In the genomic region with DNA sequence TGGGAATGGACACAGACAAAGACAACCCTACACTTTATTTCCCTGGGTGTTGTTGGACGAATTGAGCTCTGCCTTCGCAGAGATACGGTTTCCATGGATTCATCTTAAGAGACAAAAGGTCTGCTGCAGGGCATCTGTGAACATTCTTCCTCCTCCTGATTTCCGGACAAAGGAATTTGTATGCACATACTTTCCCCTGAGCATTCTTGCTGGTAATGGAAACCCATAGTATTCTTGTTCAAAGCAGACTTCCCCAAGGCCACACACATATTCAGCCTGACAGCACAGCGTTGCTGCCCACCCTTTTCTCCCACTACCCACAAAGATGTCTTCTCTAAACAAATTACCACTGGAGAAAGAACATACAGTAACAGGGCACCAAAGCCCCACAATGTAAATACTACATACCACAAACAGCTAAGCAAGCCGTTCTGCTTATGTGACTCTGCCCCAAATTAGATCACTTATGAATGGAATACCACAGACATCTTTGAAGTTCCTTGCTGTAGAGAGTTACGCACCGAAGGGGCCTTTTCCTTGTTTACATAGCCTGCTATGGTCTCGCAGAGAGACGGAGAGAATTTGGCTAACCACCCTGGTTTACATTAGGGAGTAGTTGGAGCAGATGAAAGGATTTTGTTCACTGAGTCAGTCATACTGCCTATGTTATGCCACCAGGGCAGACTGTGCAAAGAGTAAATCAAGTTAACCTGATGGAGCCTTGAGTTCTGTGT, we compare ENCODE assay signal across 11 mouse cellular contexts.
DNase-seq lines count a peak whose midpoint lies in the region; ATAC-seq and TF ChIP-seq lines count a peak whose summit lies in the region.
"Had no signal": no experiment of that assay in that cellular context is flagged by ENCODE, and none has a peak within 500 bp of the region (broad histone marks: within the 10 kb centered on the region; RNA-seq: fewer than 3 reads in every experiment).

No protein-coding gene starts in this region.

- H3K4me2 ChIP-seq in lung, postnatal 0 days (replicated peaks; ENCODE audit: low read depth, low read length) = no peak overlapping the region
- no peak overlapping the region for H3K4me2 ChIP-seq in limb, embryonic 14.5 days (replicated peaks; ENCODE audit: low read depth, low read length, severe bottlenecking)

- H3K27me3 ChIP-seq in lung, postnatal 0 days (replicated peaks; ENCODE audit: insufficient read depth, low read length) = no peaks in the 10 kb centered on the region
- no peaks in the 10 kb centered on the region for H3K27me3 ChIP-seq in limb, embryonic 14.5 days (ENCODE audit: control insufficient read depth, insufficient read depth, low read length)
- H3K27me3 ChIP-seq: CH12.LX had no signal

- WGBS in lung, postnatal 0 days = 15% methylated on average over 10 of the region's 10 CpGs
- 39% methylated on average over 10 of the region's 10 CpGs for WGBS in limb, embryonic 14.5 days

- no peaks in the 10 kb centered on the region for H3K36me3 ChIP-seq in lung, postnatal 0 days (ENCODE audit: insufficient read depth, low read length)
- no peaks in the 10 kb centered on the region for H3K36me3 ChIP-seq in limb, embryonic 14.5 days (ENCODE audit: control insufficient read depth, insufficient read depth, low read length)

- H3K9me3 ChIP-seq in lung, postnatal 0 days (ENCODE audit: low read length) = no peaks in the 10 kb centered on the region
- no peaks in the 10 kb centered on the region for H3K9me3 ChIP-seq in limb, embryonic 14.5 days (ENCODE audit: control insufficient read depth, low read length)

- H3K4me1 ChIP-seq in lung, postnatal 0 days (ENCODE audit: insufficient read depth, low read depth, low read length) = no peaks in the 10 kb centered on the region
- peaks cover 7% of the 10 kb centered on the region for H3K4me1 ChIP-seq in limb, embryonic 14.5 days (ENCODE audit: control insufficient read depth, insufficient read depth, low read length)

- DNase-seq in lung, postnatal 0 days (ENCODE audit: low spot score) = peak; percentile 6
- DNase-seq in lung, postnatal 36 days = no peak
- peak; percentile 43 for DNase-seq in embryo, embryonic 9.5 days (ENCODE audit: extremely low spot score)
- DNase-seq in limb, embryonic 14.5 days (ENCODE audit: low spot score) = peak; percentile 7
- DNase-seq in yolk sac, embryonic 10.5 days (ENCODE audit: low spot score) = peak; percentile 16
- no peak for DNase-seq in left cerebral cortex, adult 18-20 months (ENCODE audit: low spot score in 2 of 2)
- no peak for DNase-seq in layer of hippocampus, postnatal 25 days (ENCODE audit: extremely low spot score in 1 of 2, low spot score in 1 of 2)
- DNase-seq: cerebellum, adult 9-10 months; kidney, adult 11 months; thymus, postnatal 14 days had no signal

- TF ChIP-seq POLR2A in limb, embryonic 14.5 days (IDR thresholded peaks at IDR 0.05; ENCODE audit: borderline replicate concordance, extremely low read depth, insufficient read depth, insufficient read length) = no peak

- no peak overlapping the region for H3K4me3 ChIP-seq in lung, postnatal 0 days (ENCODE audit: low read depth, low read length)
- H3K4me3 ChIP-seq in limb, embryonic 14.5 days (replicated peaks; ENCODE audit: low read length) = no peak overlapping the region

- no peak for TF ChIP-seq CTCF in lung, postnatal 0 days (IDR thresholded peaks at IDR 0.05)

- H3K9ac ChIP-seq in lung, postnatal 0 days (replicated peaks; ENCODE audit: low read depth) = no peak overlapping the region
- no peak overlapping the region for H3K9ac ChIP-seq in limb, embryonic 14.5 days (ENCODE audit: low read depth, low read length, severe bottlenecking)

- H3K27ac ChIP-seq in lung, postnatal 0 days (ENCODE audit: low read length) = no peak overlapping the region
- H3K27ac ChIP-seq in limb, embryonic 14.5 days (replicated peaks; ENCODE audit: low read depth, low read length) = no peak overlapping the region

- TF ChIP-seq EP300 in lung, postnatal 0 days (IDR thresholded peaks at IDR 0.05) = no peak

- ATAC-seq in lung, postnatal 0 days = 0 out of 2 replicates have a peak, but pooled peaks have one; percentile 16
- ATAC-seq in limb, embryonic 14.5 days (ENCODE audit: low FRiP score, low read depth) = peak; percentile 44; the same call in 1 of the 2 replicates

Comparison
In these comparisons a context has a peak if more than half of its experiments do, and no peak if none do; other contexts are left out.
1. DNase-seq: peak in lung, postnatal 0 days (single experiment), embryo, embryonic 9.5 days (single experiment), limb, embryonic 14.5 days (single experiment) and yolk sac, embryonic 10.5 days (single experiment); none in lung, postnatal 36 days (single experiment), left cerebral cortex, adult 18-20 months (0 of 2) and layer of hippocampus, postnatal 25 days (0 of 2).